Comparison of ENCODE assay signal across 10 mouse cellular contexts in genomic region chr6:50776931-50777495, GRCm38 (mm10).
DNase-seq lines count a peak whose midpoint lies in the region; ATAC-seq lines count a peak whose summit lies in the region.
"Had no signal": no experiment of that assay in that cellular context is flagged by ENCODE, and none has a peak within 500 bp of the region (broad histone marks: within the 10 kb centered on the region; RNA-seq: fewer than 3 reads in every experiment).

No protein-coding gene starts in this region.

- H3K4me2 ChIP-seq in midbrain, embryonic 14.5 days (ENCODE audit: low read length), result peak overlapping the region; percentile 36
- H3K4me2 ChIP-seq: liver, embryonic 13.5 days had no signal

- peaks cover 41% of the 10 kb centered on the region for H3K4me1 ChIP-seq in embryonic facial prominence, embryonic 10.5 days
- peaks cover 39% of the 10 kb centered on the region for H3K4me1 ChIP-seq in midbrain, embryonic 14.5 days (ENCODE audit: control insufficient read depth, insufficient read depth, low read length)
- H3K4me1 ChIP-seq: liver, embryonic 13.5 days had no signal

- WGBS in embryonic facial prominence, embryonic 10.5 days, result 21% methylated on average over 10 of the region's 10 CpGs
- under 1% methylated on average over 10 of the region's 10 CpGs for whole genome bisulfite sequencing in midbrain, embryonic 14.5 days

- DNase-seq in kidney, postnatal 10 days, result peak; percentile 13
- no peak for DNase-seq in kidney, adult 11 months
- DNase-seq in embryonic facial prominence, embryonic 10.5 days (ENCODE audit: low spot score), result peak; percentile 60
- DNase-seq in heart, postnatal 4 days, result peak; percentile 12
- DNase-seq in left cerebral cortex, adult 18-20 months (ENCODE audit: low spot score in 2 of 2), result peak; percentile 39 to 65
- DNase-seq in midbrain, embryonic 14.5 days, result peak; percentile 88
- DNase-seq in urinary bladder, adult 2 months (ENCODE audit: low spot score), result no peak
- DNase-seq in spleen, adult 12 weeks (ENCODE audit: low spot score), result no peak
- DNase-seq: liver, embryonic 13.5 days had no signal

- H3K9me3 ChIP-seq in embryonic facial prominence, embryonic 10.5 days, result no peaks in the 10 kb centered on the region
- H3K9me3 ChIP-seq in midbrain, embryonic 14.5 days (ENCODE audit: control insufficient read depth, low read length), result no peaks in the 10 kb centered on the region
- H3K9me3 ChIP-seq: G1E; liver, embryonic 13.5 days had no signal

- H3K36me3 ChIP-seq in embryonic facial prominence, embryonic 10.5 days (replicated peaks), result no peaks in the 10 kb centered on the region
- no peaks in the 10 kb centered on the region for H3K36me3 ChIP-seq in midbrain, embryonic 14.5 days (ENCODE audit: control insufficient read depth, insufficient read depth, low read length)
- H3K36me3 ChIP-seq: G1E; liver, embryonic 13.5 days had no signal

- H3K9ac ChIP-seq in midbrain, embryonic 14.5 days (replicated peaks; ENCODE audit: low read length), result peak overlapping the region; percentile 36
- H3K9ac ChIP-seq: liver, embryonic 13.5 days had no signal

- peak overlapping the region; percentile 30; the same call in 1 of the 2 replicates for H3K4me3 ChIP-seq in embryonic facial prominence, embryonic 10.5 days
- H3K4me3 ChIP-seq in midbrain, embryonic 14.5 days (replicated peaks; ENCODE audit: low read depth, low read length), result no peak overlapping the region
- H3K4me3 ChIP-seq: liver, embryonic 13.5 days had no signal

- no peaks in the 10 kb centered on the region; the same call in 1 of the 2 replicates for H3K27me3 ChIP-seq in embryonic facial prominence, embryonic 10.5 days (replicated peaks; ENCODE audit: low read depth, poor library complexity, severe bottlenecking)
- H3K27me3 ChIP-seq in midbrain, embryonic 14.5 days (ENCODE audit: control insufficient read depth, insufficient read depth, low read length), result no peaks in the 10 kb centered on the region
- H3K27me3 ChIP-seq: liver, embryonic 13.5 days had no signal

- H3K27ac ChIP-seq in embryonic facial prominence, embryonic 10.5 days (replicated peaks), result peak overlapping the region; percentile 79
- H3K27ac ChIP-seq in midbrain, embryonic 14.5 days (replicated peaks; ENCODE audit: low read depth, low read length), result peak overlapping the region; percentile 96
- H3K27ac ChIP-seq: liver, embryonic 13.5 days had no signal

- peak; percentile 89 for ATAC-seq in midbrain, embryonic 14.5 days (ENCODE audit: low FRiP score, low TSS enrichment)

Comparison
In these comparisons a context has a peak if more than half of its experiments do, and no peak if none do; other contexts are left out.
1. DNase-seq: peak in kidney, postnatal 10 days (single experiment), embryonic facial prominence, embryonic 10.5 days (single experiment), heart, postnatal 4 days (single experiment), left cerebral cortex, adult 18-20 months (2 of 2) and midbrain, embryonic 14.5 days (single experiment); none in kidney, adult 11 months (single experiment), urinary bladder, adult 2 months (single experiment) and spleen, adult 12 weeks (single experiment).